Mouse (Mus musculus) kidney, postnatal 0 days (tissue): Measurements from ENCODE around the gene Tns3. TPM values are rescaled to one million over a fixed set of nuclear protein-coding genes. Genes with fewer than 3 reads are reported as not detected.

Experiments used
- ATAC-seq: fragments of 200-750 bp; cut with Nextera tagmentation; replicated peaks from 2 replicates; pipeline ENCODE4 v1.8.0; 2017; ENCODE audit warnings: low read depth, moderate number of reproducible peaks, moderate TSS enrichment, moderate library complexity; ENCODE audit not compliant: low FRiP score
- DNase-seq: peaks from one replicate; pipeline ENCODE4 v3.0.0-alpha.2; 2016; ENCODE audit warnings: low spot score
- H3K27ac ChIP-seq: fragments of 300-500 bp; sonication (generic); 2 replicates; pipeline ENCODE4 v1.5.1; 2014; ENCODE audit warnings: mild to moderate bottlenecking
- H3K27me3 ChIP-seq: fragments of 300-500 bp; sonication (generic); 2 replicates; pipeline ENCODE4 v1.6.1; 2014; ENCODE audit warnings: low read length, mixed read lengths; ENCODE audit not compliant: insufficient read depth
- H3K36me3 ChIP-seq: fragments of 300-500 bp; sonication (generic); 2 replicates; pipeline ENCODE4 v1.6.1; 2014; ENCODE audit warnings: low read length, mixed read lengths; ENCODE audit not compliant: insufficient read depth
- H3K4me1 ChIP-seq: fragments of 300-500 bp; sonication (generic); replicated peaks from 2 replicates; pipeline ENCODE4 v1.6.1; 2014; ENCODE audit warnings: antibody characterized with exemption, low read length, mixed read lengths; ENCODE audit not compliant: insufficient read depth
- H3K4me2 ChIP-seq: fragments of 300-500 bp; sonication (generic); 2 replicates; pipeline ENCODE4 v1.6.1; 2014; ENCODE audit warnings: mild to moderate bottlenecking, low read length, moderate library complexity, mixed read lengths
- H3K4me3 ChIP-seq: fragments of 300-500 bp; sonication (generic); replicated peaks from 2 replicates; pipeline ENCODE4 v1.5.1; 2014; ENCODE audit warnings: low read depth, low read length
- H3K9ac ChIP-seq: fragments of 300-500 bp; sonication (generic); 2 replicates; pipeline ENCODE4 v1.6.1; 2014; ENCODE audit warnings: low read depth, low read length
- H3K9me3 ChIP-seq: fragments of 300-500 bp; sonication (generic); replicated peaks from 2 replicates; pipeline ENCODE4 v1.6.1; 2016; ENCODE audit warnings: low read length, inconsistent platforms, mixed read lengths
- CTCF ChIP-seq: IDR thresholded peaks from 2 replicates; pipeline ENCODE4 v1.5.1; 2016; ENCODE audit warnings: antibody characterized with exemption, low read depth, mild to moderate bottlenecking, moderate library complexity
- WGBS: fragments of 180-500 bp; shearing (Covaris S2); extraction: QIAGEN DNeasy Blood & Tissue Kit; methylation state at CpG from one replicate; pipeline ENCODE4 v1.1.7; 2014; 5-methylcytosine and 5-hydroxymethylcytosine counted together
- polyA plus RNA-seq: library from polyadenylated mRNA; unstranded; fragments of >200 nt; fragmentation: Nextera tagmentation; extraction: Ambion mirVana; gene quantifications from 2 replicates; pipeline ENCODE4 v1.2.1, GENCODE M21; 2015

The Tns3 gene
- 17.6 and 18.2 TPM in 2 replicates for polyA plus RNA-seq

GRCm38 (mm10) chr11:8664393-8664743 is at the start of gene Tns3:
Gene Tns3 (minus strand): TSS chr11:8664535.
- peak; percentile 33; the same call in 1 of the 2 replicates for TF ChIP-seq CTCF
- Histone ChIP-seq H3K4me1 (peaks cover 15% of the 10 kb centered on the region; the same call in 1 of the 2 replicates), H3K4me2 (peak within 1 kb of the TSS; percentile 95), H3K36me3 (no peaks in the 10 kb centered on the region), H3K9ac (peak within 1 kb of the TSS; percentile 96), H3K9me3 (no peaks in the 10 kb centered on the region), H3K27me3 (no peaks in the 10 kb centered on the region), H3K27ac (peak within 1 kb of the TSS; percentile 94), H3K4me3 (peak within 1 kb of the TSS; percentile 87)
- under 1% methylated on average over 37 of the region's 37 CpGs for WGBS
- ATAC-seq: peak; percentile 80
- peak; percentile 76 for DNase-seq

GRCm38 (mm10) chr11:8706246-8707041 is 42.1 kb upstream of the Tns3 start:
- no peak for DNase-seq

DNA sequence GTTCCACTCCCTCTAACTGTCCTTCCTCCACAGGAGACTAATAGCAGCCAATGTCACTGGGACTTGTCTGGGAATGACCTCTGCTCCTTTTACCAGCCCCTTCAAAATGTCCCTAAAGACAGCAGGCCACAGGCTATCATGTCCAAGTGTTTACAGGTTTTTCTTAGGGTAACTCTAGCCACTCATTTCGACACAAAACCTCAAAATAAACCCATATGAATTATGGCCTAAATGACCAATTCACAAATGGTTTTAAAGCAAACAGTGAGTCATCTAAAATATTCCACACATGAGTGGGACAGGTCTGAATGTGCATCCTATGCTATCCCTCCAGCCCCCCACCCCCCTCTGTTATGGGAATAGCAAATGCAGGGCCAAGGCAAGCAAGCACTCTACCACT is 40.8 kb upstream of the Tns3 start:
- ATAC-seq: no peak
- TF ChIP-seq CTCF: no peak
- H3K4me3 ChIP-seq: no peak overlapping the region
- DNase-seq: no peak
- H3K9ac ChIP-seq: no peak overlapping the region
- H3K9me3 ChIP-seq: no peaks in the 10 kb centered on the region
- H3K36me3 ChIP-seq: no peaks in the 10 kb centered on the region
- no peaks in the 10 kb centered on the region for H3K27me3 ChIP-seq
- no peak overlapping the region for H3K27ac ChIP-seq
- peaks cover 18% of the 10 kb centered on the region for H3K4me1 ChIP-seq
- H3K4me2 ChIP-seq: no peak overlapping the region
- 66% methylated on average over 1 of the region's 1 CpGs for WGBS

More at GRCm38 (mm10) chr11:8706246-8707041, 42.1 kb upstream of the Tns3 start:
- H3K4me3 ChIP-seq: no peak overlapping the region
- ATAC-seq: no peak
- H3K4me2 ChIP-seq: no peak overlapping the region
- H3K36me3 ChIP-seq: no peaks in the 10 kb centered on the region
- H3K27me3 ChIP-seq: no peaks in the 10 kb centered on the region
- TF ChIP-seq CTCF: no peak
- 24% methylated on average over 8 of the region's 8 CpGs for whole genome bisulfite sequencing
- no peaks in the 10 kb centered on the region for H3K9me3 ChIP-seq
- H3K27ac ChIP-seq: no peak overlapping the region
- H3K9ac ChIP-seq: no peak overlapping the region
- peaks cover 15% of the 10 kb centered on the region for H3K4me1 ChIP-seq

- Histone ChIP-seq H3K9ac (no peak overlapping the region), H3K36me3 (no peaks in the 10 kb centered on the region), H3K4me1 (peaks cover 18% of the 10 kb centered on the region), H3K9me3 (no peaks in the 10 kb centered on the region), H3K27ac (no peak overlapping the region), H3K27me3 (no peaks in the 10 kb centered on the region), H3K4me2 (no peak overlapping the region), H3K4me3 (no peak overlapping the region)
- DNase-seq (no peak), ATAC-seq (no peak)
- TF ChIP-seq CTCF: no peak
- WGBS: 77% methylated on average over 6 of the region's 6 CpGs
Observed at GRCm38 (mm10) chr11:8703876-8704275, 39.5 kb upstream of the Tns3 start.

DNA sequence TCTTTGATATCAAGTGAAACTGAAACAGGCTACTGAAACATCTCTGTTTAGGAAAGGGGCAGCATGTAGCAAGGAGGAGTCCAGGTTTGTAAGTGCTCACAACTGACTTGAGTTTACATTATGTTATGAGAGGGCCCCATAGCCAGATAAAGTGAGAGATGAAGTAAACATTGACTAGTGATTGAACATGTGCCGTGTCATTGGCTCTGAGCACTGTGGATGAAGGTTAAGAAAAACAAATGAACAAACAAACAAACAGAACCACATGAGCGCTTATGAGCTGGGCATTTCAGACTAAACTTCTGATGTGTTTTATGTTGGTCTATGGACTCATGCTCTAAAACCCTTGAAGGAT is 38.2 kb upstream of the Tns3 start:
- Histone ChIP-seq H3K4me2 (no peak overlapping the region), H3K36me3 (no peaks in the 10 kb centered on the region), H3K4me1 (peaks cover 18% of the 10 kb centered on the region), H3K4me3 (no peak overlapping the region), H3K27me3 (no peaks in the 10 kb centered on the region), H3K9ac (no peak overlapping the region), H3K27ac (no peak overlapping the region), H3K9me3 (no peaks in the 10 kb centered on the region)
- 93% methylated on average over 2 of the region's 2 CpGs for WGBS
- DNase-seq (no peak), ATAC-seq (no peak)
- TF ChIP-seq CTCF: no peak

DNA sequence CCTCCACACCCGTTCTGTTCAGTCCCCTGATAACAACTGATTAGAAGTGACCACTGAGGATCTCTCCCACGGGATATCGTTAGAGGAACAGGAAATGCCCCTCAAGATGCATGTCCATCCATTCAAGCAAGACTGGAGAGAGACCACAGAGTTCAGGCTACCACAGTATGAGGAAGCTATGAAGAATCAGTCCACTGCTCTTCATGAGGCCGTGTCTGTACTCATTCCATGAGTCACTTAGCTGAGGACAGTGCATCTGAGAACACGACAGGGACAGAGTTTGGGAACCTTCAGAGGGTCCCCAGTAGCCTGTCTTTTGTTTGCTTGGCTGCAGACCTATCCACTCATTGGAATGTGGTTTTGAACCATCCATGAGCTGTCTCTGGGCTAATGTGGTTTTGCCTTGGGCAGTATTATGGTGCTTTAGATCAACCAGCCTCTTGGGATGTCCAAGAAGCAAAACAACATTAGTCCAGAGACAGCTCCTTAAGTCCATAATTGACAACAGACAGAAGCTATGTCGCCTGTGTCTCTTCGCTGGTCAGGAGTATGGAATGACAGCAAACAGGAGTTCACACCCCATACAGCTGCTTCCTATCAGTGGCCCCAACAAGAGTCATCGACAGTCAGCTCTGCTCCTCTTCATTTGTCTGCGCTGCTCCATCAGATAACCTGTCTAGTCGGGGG is 37.7 kb upstream of the Tns3 start:
- no peak overlapping the region for H3K4me2 ChIP-seq
- ATAC-seq (no peak), DNase-seq (no peak)
- H3K9ac ChIP-seq: no peak overlapping the region
- TF ChIP-seq CTCF: no peak
- no peak overlapping the region for H3K4me3 ChIP-seq
- H3K36me3 ChIP-seq: no peaks in the 10 kb centered on the region
- peaks cover 18% of the 10 kb centered on the region for H3K4me1 ChIP-seq
- 61% methylated on average over 10 of the region's 10 CpGs for WGBS
- peak overlapping the region; percentile 42; the same call in 1 of the 2 replicates for H3K27ac ChIP-seq
- no peaks in the 10 kb centered on the region for H3K9me3 ChIP-seq
- no peaks in the 10 kb centered on the region for H3K27me3 ChIP-seq
